Mouse (Mus musculus) CH12.LX (cell line): ENCODE measurements at regions not wholly inside any gene's neighbourhood (a gene's known extent, or its start where the extent isn't known, plus 50 kb on each side); places are given as distances from the start of the nearest gene placed in this dataset.

Experiments used
- DNase-seq: peaks from one replicate; pipeline ENCODE4 v3.0.0-alpha.2; 2013; ENCODE audit errors: extremely low read depth
- H3K27ac ChIP-seq: 2 replicates; pipeline ENCODE4 v1.5.1; 2012; ENCODE audit warnings: low read depth, mild to moderate bottlenecking, control low read depth, moderate library complexity; ENCODE audit not compliant: insufficient read depth
- H3K27me3 ChIP-seq: replicated peaks from 2 replicates; pipeline ENCODE3; 2012; ENCODE audit warnings: inconsistent platforms
- H3K36me3 ChIP-seq, 2 experiments: replicated peaks in 1 of 2; 2 replicates each; pipeline versions ENCODE3 to v1.6.1; 2012; ENCODE audit warnings: inconsistent platforms in 1 of 2, low read length in 1 of 2, mild to moderate bottlenecking in 1 of 2, mixed read lengths in 1 of 2, moderate library complexity in 1 of 2; ENCODE audit not compliant: control insufficient read depth in 1 of 2, insufficient read depth in 1 of 2
- H3K4me1 ChIP-seq, 2 experiments: 2 replicates each; pipeline ENCODE4 v1.6.1; 2012; ENCODE audit warnings: inconsistent platforms in 1 of 2, moderate library complexity in 1 of 2; ENCODE audit not compliant: insufficient read depth in 2 of 2, control insufficient read depth in 1 of 2
- H3K4me2 ChIP-seq: 2 replicates; pipeline ENCODE4 v1.6.1; 2012; ENCODE audit warnings: low read depth, mild to moderate bottlenecking, control low read depth; ENCODE audit not compliant: poor library complexity, insufficient read depth, severe bottlenecking
- H3K4me3 ChIP-seq, 3 experiments: fragments of 150-350 bp in 1 of 3; sonication (generic) in 1 of 3; replicated peaks in 1 of 3; 2 replicates each; pipeline versions ENCODE3 to v1.5.1; 2011 to 2012; ENCODE audit warnings: low read depth in 2 of 3, low read length in 2 of 3, mild to moderate bottlenecking in 2 of 3, moderate library complexity in 2 of 3, control low read depth in 1 of 3, improper control_type of control experiment in 1 of 3, inconsistent platforms in 1 of 3, mixed read lengths in 1 of 3; ENCODE audit not compliant: poor library complexity in 1 of 3
- H3K79me2 ChIP-seq: replicated peaks from 2 replicates; pipeline ENCODE4 v1.6.1; 2012; ENCODE audit warnings: mild to moderate bottlenecking, moderate library complexity; ENCODE audit not compliant: control insufficient read depth, poor library complexity, insufficient read depth, severe bottlenecking; ENCODE audit errors: extremely low read depth
- H3K9ac ChIP-seq: 2 replicates; pipeline ENCODE4 v1.6.1; 2012; ENCODE audit warnings: low read depth, mild to moderate bottlenecking, control low read depth, moderate library complexity; ENCODE audit not compliant: insufficient read depth
- H3K9me3 ChIP-seq: replicated peaks from 2 replicates; pipeline ENCODE3; 2012; ENCODE audit warnings: low read length, inconsistent platforms, mixed read lengths
- CHD2 ChIP-seq: IDR thresholded peaks from 2 replicates; pipeline ENCODE4 v1.6.1; 2011; ENCODE audit warnings: low read length, improper control_type of control experiment
- EP300 ChIP-seq: IDR thresholded peaks from 2 replicates; pipeline ENCODE4 v1.6.1; 2011; ENCODE audit warnings: low read length, improper control_type of control experiment
- HCFC1 ChIP-seq: IDR thresholded peaks from 2 replicates; pipeline ENCODE4 v1.6.1; 2012; ENCODE audit warnings: low read depth, mild to moderate bottlenecking, inconsistent platforms, low read length, improper control_type of control experiment
- JUND ChIP-seq: conservative IDR thresholded peaks from 2 replicates; pipeline ENCODE4 v1.6.1; 2011; ENCODE audit warnings: low read depth, low read length, improper control_type of control experiment
- KAT2A ChIP-seq: IDR thresholded peaks from 2 replicates; pipeline ENCODE4 v1.6.1; 2012; ENCODE audit warnings: low read length, improper control_type of control experiment, inconsistent platforms; ENCODE audit not compliant: insufficient replicate concordance
- MAFK ChIP-seq: IDR thresholded peaks from 2 replicates; pipeline ENCODE4 v1.6.1; 2011; ENCODE audit warnings: low read length, improper control_type of control experiment; ENCODE audit not compliant: insufficient replicate concordance
- MAX ChIP-seq: IDR thresholded peaks from 2 replicates; pipeline ENCODE4 v1.6.1; 2011; ENCODE audit warnings: low read length, improper control_type of control experiment
- MAZ ChIP-seq: IDR thresholded peaks from 2 replicates; pipeline ENCODE4 v1.6.1; 2012; ENCODE audit warnings: low read depth, mild to moderate bottlenecking, inconsistent platforms, low read length, improper control_type of control experiment, moderate library complexity
- NRF1 ChIP-seq: IDR thresholded peaks from 2 replicates; pipeline ENCODE4 v1.6.1; 2014; ENCODE audit warnings: low read depth, mild to moderate bottlenecking, inconsistent platforms, low read length, improper control_type of control experiment, moderate library complexity
- PAX5 ChIP-seq: IDR thresholded peaks from 2 replicates; pipeline ENCODE4 v1.6.1; 2012; ENCODE audit warnings: low read length, inconsistent platforms, mixed read lengths
- POLR2A ChIP-seq: IDR thresholded peaks from 2 replicates; pipeline ENCODE4 v1.6.1; 2011; ENCODE audit warnings: low read depth, mild to moderate bottlenecking, improper control_type of control experiment, low read length
- RAD21 ChIP-seq: IDR thresholded peaks from 2 replicates; pipeline ENCODE4 v1.6.1; 2011; ENCODE audit warnings: low read depth, mild to moderate bottlenecking, low read length, improper control_type of control experiment, moderate library complexity
- RCOR1 ChIP-seq: conservative IDR thresholded peaks from 2 replicates; pipeline ENCODE4 v1.6.1; 2012; ENCODE audit warnings: low read depth, mild to moderate bottlenecking, inconsistent platforms, low read length, improper control_type of control experiment
- SIN3A ChIP-seq: IDR thresholded peaks from 2 replicates; pipeline ENCODE4 v1.6.1; 2012; ENCODE audit warnings: low read length, improper control_type of control experiment, inconsistent platforms
- TBP ChIP-seq: conservative IDR thresholded peaks from 2 replicates; pipeline ENCODE4 v1.6.1; 2011; ENCODE audit warnings: low read depth, low read length, improper control_type of control experiment
- TCF12 ChIP-seq: IDR thresholded peaks from 2 replicates; pipeline ENCODE4 v1.6.1; 2014; ENCODE audit warnings: low read depth, mild to moderate bottlenecking, inconsistent platforms, low read length, improper control_type of control experiment
- USF1 ChIP-seq: IDR thresholded peaks from 2 replicates; pipeline ENCODE4 v1.6.1; 2014; ENCODE audit warnings: low read depth, mild to moderate bottlenecking, inconsistent platforms, low read length, improper control_type of control experiment
- USF2 ChIP-seq: conservative IDR thresholded peaks from 2 replicates; pipeline ENCODE4 v1.6.1; 2011; ENCODE audit warnings: low read depth, low read length, improper control_type of control experiment
- ZC3H11A ChIP-seq: IDR thresholded peaks from 2 replicates; pipeline ENCODE4 v1.6.1; 2012; ENCODE audit warnings: low read depth, mild to moderate bottlenecking, inconsistent platforms, low read length, improper control_type of control experiment
- ZKSCAN1 ChIP-seq: IDR thresholded peaks from 2 replicates; pipeline ENCODE4 v1.6.1; 2012; ENCODE audit warnings: low read depth, inconsistent platforms, low read length, improper control_type of control experiment, borderline replicate concordance
- ZMIZ1 ChIP-seq: IDR thresholded peaks from 2 replicates; pipeline ENCODE4 v1.6.1; 2012; ENCODE audit warnings: low read depth, mild to moderate bottlenecking, inconsistent platforms, low read length, improper control_type of control experiment
- dilution Hi-C: fragments of 300-500 bp; cut with MboI; formaldehyde crosslinking; loops from 2 replicates; pipeline ENCODE4 v1.14.3; 2020; ENCODE audit warnings: low sequenced_read_pairs; ENCODE audit not compliant: extremely low pct_unique_long_range_greater_than_20kb, extremely low pct_ligation_motif_present
- in situ Hi-C: fragments of 300-500 bp; cut with MboI; formaldehyde crosslinking; loops from 3 replicates; pipeline ENCODE4 v1.14.3; 2019; ENCODE audit warnings: low sequenced_read_pairs, low pct_ligation_motif_present, low pct_unique_long_range_greater_than_20kb, mixed read lengths

- Histone ChIP-seq H3K36me3 (no peaks in the 10 kb centered on the region), H3K4me3 (no peak overlapping the region), H3K4me1 (no peaks in the 10 kb centered on the region), H3K79me2 (no peaks in the 10 kb centered on the region), H3K27ac (no peak overlapping the region), H3K27me3 (no peaks in the 10 kb centered on the region), H3K9me3 (no peaks in the 10 kb centered on the region)
- no peak for DNase-seq
- in situ Hi-C loops, result no loop called here
- dilution Hi-C loops, result no loop called here
- TF ChIP-seq RAD21 (no peak), POLR2A (no peak), JUND (no peak), NRF1 (no peak), TCF12 (no peak), ZKSCAN1 (no peak), MAZ (no peak), PAX5 (no peak), ZMIZ1 (no peak), CHD2 (no peak), ZC3H11A (no peak), HCFC1 (no peak), USF1 (no peak), MAFK (no peak), EP300 (no peak), KAT2A (no peak), USF2 (no peak), MAX (no peak), RCOR1 (no peak)
- TF ChIP-seq, all 38 proteins: peak for 0
- no peak overlapping the region for H3K9ac ChIP-seq
- H3K4me2 ChIP-seq, result no peak overlapping the region
These were observed 105.1 kb upstream of the Daam1 start for GRCm38 (mm10) chr12:71725713-71726336.

DNA sequence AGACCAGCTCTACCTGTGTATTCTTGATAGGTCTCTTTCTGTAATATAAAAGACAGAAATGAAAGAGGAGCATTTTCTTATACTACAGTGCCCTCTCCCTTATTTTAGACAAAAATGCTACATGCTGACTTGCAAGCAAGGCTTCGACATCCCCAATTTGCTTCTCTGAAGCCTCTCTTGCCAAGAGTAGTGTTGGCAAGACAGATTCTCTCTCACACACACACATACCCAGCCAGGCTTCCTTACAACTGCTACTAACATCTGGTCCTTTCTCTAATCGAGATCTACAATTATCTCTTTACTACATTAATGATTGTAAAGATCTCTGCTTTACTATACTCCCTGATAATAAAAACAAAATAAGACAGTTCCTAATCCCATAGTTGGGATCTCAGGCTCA, 87.5 kb upstream of the Daam1 start:
- dilution Hi-C loops (no loop called here), in situ Hi-C loops (no loop called here)
- H3K4me2 ChIP-seq, result no peak overlapping the region
- H3K27me3 ChIP-seq, result no peaks in the 10 kb centered on the region
- H3K9me3 ChIP-seq, result no peaks in the 10 kb centered on the region
- H3K4me3 ChIP-seq, result no peak overlapping the region
- H3K36me3 ChIP-seq, result no peaks in the 10 kb centered on the region
- H3K9ac ChIP-seq, result no peak overlapping the region
- no peak for TF ChIP-seq TBP
- no peak for TF ChIP-seq SIN3A
- TF ChIP-seq, all 38 proteins: peak for 0
- no peak overlapping the region for H3K27ac ChIP-seq
- H3K4me1 ChIP-seq, result no peaks in the 10 kb centered on the region
- no peaks in the 10 kb centered on the region for H3K79me2 ChIP-seq
- no peak for DNase-seq
